Mouse (Mus musculus) adrenal gland, postnatal 4 days (tissue): ENCODE results near the gene Slc9a9. TPM values are rescaled to one million over a fixed set of nuclear protein-coding genes. Genes with fewer than 3 reads are reported as not detected.

Experiments
- DNase-seq, 2 experiments: peaks; one replicate each; pipeline ENCODE4 v3.0.0; 2021 to 2022; ENCODE audit warnings: low spot score in 2 of 2, mixed read lengths in 2 of 2
- total RNA-seq, 2 experiments: library from RNA; stranded (reverse); gene quantifications; 2 replicates each; pipeline ENCODE4 v1.2.3; 2021

Slc9a9 gene
- total RNA-seq, 2 experiments from 2014 or later = 3.4 to 4.4 TPM

GRCm38 (mm10) chr9:94821268-94821667 is 151.6 kb downstream of the Slc9a9 start:
- DNase-seq = no peak

- DNase-seq = no peak
Measured at GRCm38 (mm10) chr9:94833836-94834235, 164.1 kb downstream of the Slc9a9 start.

DNA sequence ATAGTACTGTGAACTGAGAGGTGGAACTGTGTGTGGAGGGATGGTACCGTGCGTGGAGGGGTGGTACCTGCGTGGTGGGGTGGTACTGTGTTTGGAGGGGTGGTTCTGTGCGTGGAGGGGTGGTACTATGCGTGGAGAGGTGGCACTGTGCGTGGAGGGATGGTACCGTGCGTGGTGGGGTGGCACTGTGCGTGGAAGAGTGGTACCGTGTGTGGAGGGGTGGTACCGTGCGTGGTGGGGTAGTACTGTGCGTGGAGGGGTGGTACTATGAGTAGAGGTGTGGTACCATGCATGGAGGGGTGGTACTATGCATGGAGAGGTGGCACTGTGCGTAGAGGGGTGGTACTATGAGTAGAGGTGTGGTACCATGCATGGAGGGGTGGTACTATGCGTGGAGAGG is 167.7 kb downstream of the Slc9a9 start:
- no peak for DNase-seq

DNA sequence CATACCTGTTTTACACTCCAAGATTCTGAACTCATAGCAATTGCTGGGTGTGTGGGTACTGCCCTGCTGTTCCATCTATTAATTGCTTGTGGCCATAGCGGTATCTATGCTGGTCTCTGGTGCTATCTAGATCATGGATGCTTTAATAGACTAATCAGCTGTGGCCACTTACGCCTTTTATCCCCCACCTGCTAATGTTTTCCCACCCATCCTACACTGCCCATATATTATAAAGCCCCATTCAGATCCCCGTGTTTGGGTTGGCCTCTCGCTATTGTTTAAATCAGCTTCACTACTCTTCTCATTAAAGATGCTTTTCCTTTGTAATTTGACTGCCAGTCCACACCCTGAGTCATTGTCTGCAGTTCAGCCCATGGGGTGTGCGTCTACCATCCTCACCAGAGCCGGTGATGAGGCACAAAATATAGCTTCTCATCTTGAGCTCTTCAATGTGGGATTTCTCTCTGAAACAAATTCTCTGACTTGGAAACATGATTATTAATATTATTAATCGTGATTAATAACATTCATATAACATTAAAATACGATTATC is 168.8 kb downstream of the Slc9a9 start:
- no peak for DNase-seq

- DNase-seq = no peak
Measured at GRCm38 (mm10) chr9:94839204-94839603, 169.5 kb downstream of the Slc9a9 start.

DNA sequence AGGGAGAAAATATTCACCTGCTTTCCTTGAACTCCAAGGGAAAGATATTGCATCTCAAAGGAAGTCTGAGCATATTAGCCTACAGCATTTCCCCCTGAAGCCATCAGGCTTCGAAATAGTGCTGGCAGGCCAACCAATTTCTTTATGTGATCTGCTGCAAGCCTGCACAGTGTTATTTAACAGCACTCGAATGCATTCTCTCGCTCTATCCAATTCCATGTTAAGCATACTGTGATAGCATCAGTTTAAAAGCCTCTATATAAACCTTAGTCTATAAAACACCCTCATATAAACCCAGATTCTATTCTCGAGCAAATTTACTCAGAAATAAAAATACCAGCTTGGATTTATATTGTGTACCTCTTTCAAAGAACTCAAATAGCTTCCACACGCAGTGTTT is 170.7 kb downstream of the Slc9a9 start:
- DNase-seq = no peak

DNA sequence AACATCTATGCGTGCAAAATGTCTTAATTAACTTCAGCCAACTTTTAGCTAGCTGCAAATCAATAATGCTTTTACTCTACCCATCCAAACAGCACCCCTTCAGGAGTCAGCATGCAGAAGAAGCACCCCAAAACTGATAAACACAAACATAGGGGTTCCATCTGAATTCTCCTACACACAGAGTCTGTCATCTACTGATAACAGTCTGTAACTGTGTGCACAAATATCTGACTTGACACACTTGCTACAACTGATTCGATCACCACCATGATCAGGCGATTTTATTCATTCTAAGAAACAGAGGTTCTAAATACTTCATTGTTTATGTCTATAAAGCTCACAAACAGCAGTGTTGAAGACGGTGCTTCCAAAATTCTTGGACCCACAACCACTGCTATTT is 171.3 kb downstream of the Slc9a9 start:
- no peak for DNase-seq

- no peak for DNase-seq
Measured at GRCm38 (mm10) chr9:94844176-94844575, 174.5 kb downstream of the Slc9a9 start.

DNA sequence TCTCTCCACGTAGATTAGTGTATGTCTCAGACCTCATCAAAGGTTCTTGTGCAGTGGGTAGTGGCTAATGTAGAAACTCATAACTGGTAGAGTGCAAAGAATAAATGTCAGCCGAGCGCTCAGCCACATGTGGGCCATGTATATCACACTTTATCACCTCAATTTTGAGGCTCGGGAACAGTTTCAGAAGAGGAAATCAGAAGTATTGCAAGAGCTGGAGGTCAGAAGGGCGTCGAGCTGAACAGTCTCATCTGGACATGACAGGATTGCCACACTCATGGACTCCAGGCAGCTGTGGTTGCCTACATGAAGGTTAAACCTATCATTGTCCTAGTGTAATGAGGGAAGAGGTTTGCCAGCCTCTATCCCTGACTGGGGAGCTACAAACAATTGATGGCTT is 177.9 kb downstream of the Slc9a9 start:
- DNase-seq = no peak

DNA sequence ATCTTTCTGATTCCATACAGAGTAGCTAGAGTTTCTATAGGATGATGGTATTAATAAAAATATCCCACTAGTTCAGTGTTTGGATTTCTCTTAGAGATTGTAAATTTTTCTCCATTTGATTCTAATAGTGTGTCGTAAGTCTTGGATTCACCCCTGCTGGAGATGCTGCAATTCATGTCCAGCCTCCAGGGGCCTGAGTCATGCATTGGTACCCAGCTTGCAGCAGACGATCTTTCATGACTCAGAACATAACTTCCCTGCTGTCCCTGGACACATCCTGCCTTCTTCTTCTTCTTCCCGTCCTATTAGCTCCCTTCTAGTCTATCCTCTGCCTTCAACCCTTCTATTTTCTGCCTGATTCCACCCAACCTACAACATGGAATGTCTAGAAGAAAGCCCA is 181.8 kb downstream of the Slc9a9 start:
- DNase-seq = no peak

DNA sequence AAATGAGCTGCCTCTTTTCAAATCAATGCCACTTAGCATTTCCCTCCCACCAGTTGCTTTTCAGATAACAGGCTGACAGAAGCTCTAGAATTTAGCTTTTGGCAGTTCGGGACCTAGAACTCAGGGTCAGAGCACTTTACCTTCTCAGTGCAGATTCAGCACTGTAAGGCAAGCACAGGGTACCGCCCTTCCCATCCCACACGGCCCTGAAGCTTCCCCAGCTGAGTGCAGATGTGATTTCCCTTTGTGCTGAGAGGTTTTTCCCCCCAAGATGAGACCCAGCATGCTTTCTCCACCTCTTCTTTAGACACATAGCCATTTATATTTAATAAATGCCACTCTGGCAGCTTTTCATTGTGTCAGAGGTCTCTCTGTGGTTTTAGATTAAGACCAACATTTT is 186.4 kb downstream of the Slc9a9 start:
- DNase-seq = no peak

GRCm38 (mm10) chr9:94868557-94868956 is 198.8 kb downstream of the Slc9a9 start:
- no peak for DNase-seq

DNA sequence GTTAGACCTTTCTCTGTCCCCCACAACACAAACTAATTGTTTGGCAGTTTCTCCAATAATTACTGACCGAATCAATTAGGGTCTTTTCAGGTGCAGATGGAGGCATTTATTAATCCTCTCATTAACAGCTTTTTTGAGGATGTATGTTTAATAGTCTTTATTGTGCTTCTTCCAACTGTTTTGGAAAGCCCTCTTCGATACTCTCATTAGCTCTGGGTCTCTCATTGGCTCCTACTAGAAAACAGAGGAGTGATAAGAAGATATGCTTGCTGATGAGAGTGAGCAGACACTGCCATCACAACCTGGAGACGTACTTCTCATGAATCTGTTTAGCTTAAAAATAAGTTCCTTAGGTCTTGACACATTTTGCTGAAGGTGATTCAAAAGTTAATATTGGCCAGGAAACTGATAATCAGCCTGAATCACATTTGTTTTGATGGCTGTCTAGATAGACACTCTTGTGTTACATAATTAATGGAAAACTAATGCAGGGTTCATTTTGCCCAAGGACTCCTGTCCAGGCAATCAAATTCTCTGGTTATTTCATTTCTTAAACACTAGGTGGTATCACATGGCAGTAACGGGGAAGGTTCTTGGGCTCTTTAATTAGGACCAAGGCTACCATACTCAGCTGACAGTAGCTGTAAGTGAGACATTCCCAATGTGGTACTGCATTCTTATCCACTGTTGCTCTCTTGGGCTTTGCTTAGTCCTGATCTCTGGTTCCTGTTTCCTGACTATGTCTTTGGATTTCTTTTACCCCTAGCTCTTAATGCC is 199.5 kb downstream of the Slc9a9 start:
- DNase-seq = no peak

DNA sequence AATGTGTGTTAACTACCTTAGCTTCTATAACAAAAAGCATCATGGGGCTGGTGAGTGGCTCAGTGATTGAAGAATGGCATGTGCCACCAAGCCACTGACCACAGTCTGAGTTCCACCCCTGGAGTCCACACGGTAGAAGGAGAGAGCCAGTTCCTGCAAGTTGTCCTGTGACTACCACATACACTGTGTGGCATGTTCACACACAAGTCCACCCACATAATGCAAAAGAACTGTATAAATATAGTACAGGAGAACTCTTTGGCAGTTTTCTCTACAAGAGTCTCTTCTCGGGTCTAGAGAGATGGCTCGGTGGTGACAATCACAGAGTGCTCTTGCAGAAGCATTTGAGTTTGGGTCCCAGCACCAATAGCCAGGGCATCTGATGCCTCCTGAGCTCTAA is 212.8 kb downstream of the Slc9a9 start:
- no peak for DNase-seq

GRCm38 (mm10) chr9:94883435-94883834 is 213.7 kb downstream of the Slc9a9 start:
- no peak for DNase-seq

GRCm38 (mm10) chr9:94885151-94885550 is 215.4 kb downstream of the Slc9a9 start:
- no peak for DNase-seq

DNA sequence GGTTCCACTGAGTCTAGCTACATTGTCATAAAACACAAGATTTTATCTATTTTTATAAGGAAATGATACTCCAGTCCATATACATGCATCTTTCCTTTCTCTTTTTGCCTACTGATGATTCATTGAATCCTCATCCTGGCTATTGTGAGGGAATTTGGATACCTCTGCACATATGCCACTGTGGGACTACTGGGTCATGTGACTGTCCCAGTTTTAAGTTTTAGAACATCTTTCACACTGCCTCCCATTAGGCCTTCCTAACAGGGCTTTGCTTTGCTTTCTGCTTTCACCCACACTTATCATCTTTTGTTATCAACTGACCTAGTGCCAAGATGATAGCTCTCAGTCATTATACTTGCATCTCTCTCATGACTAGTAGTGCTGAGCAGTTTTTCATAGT is 219.9 kb downstream of the Slc9a9 start:
- no peak for DNase-seq

DNA sequence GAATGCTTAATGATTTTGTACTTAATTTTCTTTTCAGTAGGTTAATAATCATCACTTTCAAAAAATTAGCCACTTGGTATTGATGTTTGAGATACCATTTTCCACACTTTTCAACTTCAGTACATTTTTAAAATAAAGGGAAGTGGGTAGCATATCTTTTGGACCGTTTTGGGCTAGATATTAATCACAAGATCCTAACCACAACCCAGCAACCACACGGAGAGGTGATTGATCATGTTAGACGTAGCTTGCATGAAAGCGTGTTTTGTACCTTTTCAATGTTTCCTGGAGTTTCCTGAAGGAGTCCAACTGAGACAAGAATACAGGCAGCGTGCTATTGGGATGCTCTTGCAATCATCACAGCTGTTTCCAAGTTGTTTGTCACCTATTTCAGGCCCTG is 226.2 kb downstream of the Slc9a9 start:
- no peak for DNase-seq

DNA sequence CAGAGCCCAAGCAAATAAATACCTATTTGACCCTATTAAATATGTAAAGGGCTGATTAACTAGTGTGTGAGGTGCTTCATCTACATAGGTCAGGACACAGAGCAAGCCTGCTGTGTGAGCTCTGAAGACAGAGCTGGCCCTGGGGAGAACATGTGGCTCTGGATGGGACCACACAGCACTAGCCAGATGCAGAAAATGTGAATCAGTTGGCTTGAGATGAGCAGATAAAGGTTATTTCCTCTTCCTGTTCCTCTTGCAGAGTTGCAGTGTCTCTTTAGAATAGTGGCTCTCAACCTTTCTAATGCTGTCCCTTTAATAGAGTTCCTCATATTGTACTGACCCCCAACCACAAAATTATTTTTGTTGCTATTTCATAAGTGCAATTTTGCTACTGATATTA is 234.5 kb downstream of the Slc9a9 start:
- no peak for DNase-seq

DNA sequence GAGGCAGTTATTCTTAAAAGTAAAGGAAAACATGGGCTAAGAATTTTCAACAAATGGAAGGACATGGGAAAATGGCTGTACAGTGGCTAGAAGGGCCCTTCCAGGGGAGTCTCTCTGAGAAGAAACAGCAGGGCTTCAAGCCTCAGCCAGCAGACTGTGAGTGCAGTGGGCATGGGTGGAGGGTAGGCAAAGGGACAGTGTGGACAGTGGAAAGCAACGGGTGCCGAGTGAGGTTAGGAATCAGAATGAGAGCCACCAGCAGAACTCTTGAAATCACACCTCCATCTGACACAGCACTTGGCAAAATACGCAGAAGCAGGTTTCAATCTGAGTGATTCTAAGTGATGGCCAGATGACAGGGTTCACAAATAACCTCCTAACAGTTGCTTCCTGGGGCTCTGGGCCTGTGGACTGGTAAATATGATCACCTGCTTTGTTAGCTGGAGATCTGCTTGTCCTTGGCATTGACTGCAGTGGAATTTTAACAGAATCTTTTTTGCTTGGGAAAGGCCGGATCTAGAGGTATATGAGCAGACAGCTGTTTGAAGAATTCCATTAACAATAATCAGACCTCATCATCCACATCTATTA is 237.4 kb downstream of the Slc9a9 start:
- DNase-seq = no peak

- DNase-seq = no peak
Measured at GRCm38 (mm10) chr9:94912071-94912470, 242.4 kb downstream of the Slc9a9 start.

GRCm38 (mm10) chr9:94922062-94922461 is 252.4 kb downstream of the Slc9a9 start:
- DNase-seq = no peak

DNA sequence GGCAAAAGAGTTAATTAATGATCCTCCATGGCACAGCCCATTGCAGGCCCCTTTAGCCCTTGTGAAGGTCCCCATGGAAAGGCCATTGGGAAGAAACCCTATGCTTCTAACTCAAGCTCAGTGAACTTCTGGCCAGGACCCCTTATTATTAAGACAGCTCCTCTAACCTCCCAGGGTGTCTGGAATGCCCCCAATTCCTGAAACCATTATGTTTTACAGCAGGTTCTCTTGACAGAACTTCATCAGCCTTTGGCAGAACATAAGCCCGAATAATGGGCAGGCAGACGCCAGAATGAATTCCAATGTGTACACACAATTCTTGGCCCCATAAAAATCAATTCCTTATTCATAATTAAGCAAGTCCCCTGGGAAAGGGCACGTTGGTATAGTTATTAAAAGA is 256.1 kb downstream of the Slc9a9 start:
- no peak for DNase-seq
